In the genomic region with DNA sequence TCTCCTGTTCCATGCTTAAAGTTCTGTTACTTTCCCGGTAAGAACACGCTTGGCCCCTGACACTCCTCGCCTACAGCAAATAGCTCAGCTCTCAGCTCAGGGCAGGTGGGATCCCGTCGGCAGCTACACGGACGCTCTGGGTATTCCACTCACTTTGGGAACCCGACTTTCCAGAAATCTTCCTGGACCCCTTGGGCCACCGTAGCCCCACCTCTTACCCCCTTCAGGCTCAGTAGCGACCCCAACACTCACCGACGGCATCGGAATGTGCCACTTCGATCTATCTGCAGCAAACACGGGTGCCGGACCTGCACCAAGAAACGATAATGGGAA, we compare ENCODE assay signal across 8 mouse cellular contexts. TPM values are rescaled to one million over a fixed set of nuclear protein-coding genes. Genes with fewer than 3 reads are reported as not detected.
DNase-seq lines count a peak whose midpoint lies in the region; ATAC-seq and TF ChIP-seq lines count a peak whose summit lies in the region.

Ganc (plus strand) TSS at position 244 of the 333 bp plus-strand sequence.

- in situ Hi-C loops in ES-E14 (cut with MboI; ENCODE audit: low sequenced_read_pairs in 2 of 2, unreplicated experiment in 2 of 2): no loop called here

- peak within 1 kb of the TSS; percentile 89 for H3K4me2 ChIP-seq in liver, embryonic 13.5 days
- H3K4me2 ChIP-seq in stomach, postnatal 0 days (replicated peaks; ENCODE audit: low read depth): peak within 1 kb of the TSS; percentile 60

- H3K9me3 ChIP-seq in ES-E14 (ENCODE audit: control insufficient read depth, insufficient read depth, low read depth, low read length): no peaks in the 10 kb centered on the region
- peaks cover 14% of the 10 kb centered on the region; the same call in 1 of the 2 replicates for H3K9me3 ChIP-seq in forebrain, embryonic 10.5 days
- H3K9me3 ChIP-seq in liver, embryonic 13.5 days (replicated peaks): no peaks in the 10 kb centered on the region
- no peaks in the 10 kb centered on the region for H3K9me3 ChIP-seq in stomach, postnatal 0 days (ENCODE audit: control insufficient read depth, low read length)

- peaks cover 2% of the 10 kb centered on the region; the same call in 1 of the 2 replicates for H3K36me3 ChIP-seq in kidney, adult 2 months (ENCODE audit: control insufficient read depth, insufficient read depth, low read length)
- no peaks in the 10 kb centered on the region for H3K36me3 ChIP-seq in ES-E14 (ENCODE audit: control insufficient read depth, insufficient read depth, low read length, poor library complexity, severe bottlenecking)
- peaks cover 21% of the 10 kb centered on the region for H3K36me3 ChIP-seq in forebrain, embryonic 10.5 days (replicated peaks)
- peaks cover 3% of the 10 kb centered on the region for H3K36me3 ChIP-seq in liver, embryonic 13.5 days
- H3K36me3 ChIP-seq in stomach, postnatal 0 days (ENCODE audit: control insufficient read depth, insufficient read depth, low read length): no peaks in the 10 kb centered on the region

- under 1% methylated on average over 17 of the region's 17 CpGs for WGBS in kidney, adult 2 months
- WGBS in forebrain, embryonic 10.5 days: under 1% methylated on average over 17 of the region's 17 CpGs
- under 1% methylated on average over 17 of the region's 17 CpGs for WGBS in liver, embryonic 13.5 days (ENCODE audit: insufficient replicate concordance)
- WGBS in stomach, postnatal 0 days: under 1% methylated on average over 17 of the region's 17 CpGs

- peak within 1 kb of the TSS; percentile 98 for H3K27ac ChIP-seq in kidney, adult 2 months (ENCODE audit: insufficient read depth, low read depth, low read length)
- H3K27ac ChIP-seq in ES-E14 (ENCODE audit: insufficient read depth, low read depth, low read length, poor library complexity, severe bottlenecking): peak within 1 kb of the TSS; percentile 83
- peak within 1 kb of the TSS; percentile 94 for H3K27ac ChIP-seq in forebrain, embryonic 10.5 days
- peak within 1 kb of the TSS; percentile 97 for H3K27ac ChIP-seq in liver, embryonic 13.5 days
- peak within 1 kb of the TSS; percentile 95 for H3K27ac ChIP-seq in stomach, postnatal 0 days (replicated peaks)

- no peaks in the 10 kb centered on the region for H3K27me3 ChIP-seq in kidney, adult 2 months (replicated peaks; ENCODE audit: control insufficient read depth, insufficient read depth, low read length)
- H3K27me3 ChIP-seq in forebrain, embryonic 10.5 days (ENCODE audit: poor library complexity, severe bottlenecking): no peaks in the 10 kb centered on the region
- no peaks in the 10 kb centered on the region for H3K27me3 ChIP-seq in liver, embryonic 13.5 days
- H3K27me3 ChIP-seq in stomach, postnatal 0 days (ENCODE audit: control insufficient read depth, insufficient read depth, low read length): no peaks in the 10 kb centered on the region

- TF ChIP-seq CTCF in kidney, adult 2 months (conservative IDR thresholded peaks at IDR 0.05; ENCODE audit: insufficient read depth, insufficient read length, low read depth, low read length): no peak
- TF ChIP-seq CTCF in stomach, postnatal 0 days (IDR thresholded peaks at IDR 0.05; ENCODE audit: low read depth): no peak; the same call in 1 of the 2 replicates

- H3K4me3 ChIP-seq in kidney, adult 2 months (ENCODE audit: insufficient read depth, low read depth, low read length): peak within 1 kb of the TSS; percentile 84
- H3K4me3 ChIP-seq in ES-E14 (ENCODE audit: insufficient read depth in 1 of 2, low read depth in 1 of 2, low read length in 2 of 2, poor library complexity in 1 of 2, severe bottlenecking in 1 of 2): peak within 1 kb of the TSS; percentile 96 to 100
- H3K4me3 ChIP-seq in forebrain, embryonic 10.5 days: peak within 1 kb of the TSS; percentile 83
- peak within 1 kb of the TSS; percentile 92 for H3K4me3 ChIP-seq in liver, embryonic 13.5 days (replicated peaks)
- peak within 1 kb of the TSS; percentile 80 for H3K4me3 ChIP-seq in stomach, postnatal 0 days (ENCODE audit: low read depth, low read length)

- H3K9ac ChIP-seq in ES-E14 (ENCODE audit: insufficient read depth, low read depth, low read length, poor library complexity, severe bottlenecking): peak within 1 kb of the TSS; percentile 97
- peak within 1 kb of the TSS; percentile 85 for H3K9ac ChIP-seq in liver, embryonic 13.5 days
- H3K9ac ChIP-seq in stomach, postnatal 0 days (ENCODE audit: low read length): peak within 1 kb of the TSS; percentile 79

- peak; percentile 50 for ATAC-seq in liver, embryonic 13.5 days (ENCODE audit: low read depth)
- peak; percentile 78 for ATAC-seq in stomach, postnatal 0 days (ENCODE audit: low FRiP score, low TSS enrichment)

- no peak for TF ChIP-seq EP300 in stomach, postnatal 0 days (optimal IDR thresholded peaks at IDR 0.05)

- H3K4me1 ChIP-seq in kidney, adult 2 months (ENCODE audit: control insufficient read depth, insufficient read depth, low read length): peaks cover 10% of the 10 kb centered on the region
- H3K4me1 ChIP-seq in ES-E14 (ENCODE audit: control insufficient read depth in 2 of 2, insufficient read depth in 2 of 2, low read length in 2 of 2, poor library complexity in 1 of 2): peaks cover 0 to 2% of the 10 kb centered on the region in 2 experiments; a peak in 1 of 4 replicates
- H3K4me1 ChIP-seq in forebrain, embryonic 10.5 days: peaks cover 29% of the 10 kb centered on the region
- peaks cover 30% of the 10 kb centered on the region for H3K4me1 ChIP-seq in liver, embryonic 13.5 days (replicated peaks)
- H3K4me1 ChIP-seq in stomach, postnatal 0 days (replicated peaks; ENCODE audit: control insufficient read depth, insufficient read depth): no peaks in the 10 kb centered on the region; the same call in 1 of the 2 replicates

- TF ChIP-seq POLR2A in kidney, adult 2 months (IDR thresholded peaks at IDR 0.05; ENCODE audit: low read depth, low read length): no peak

- DNase-seq in kidney, adult 2 months: no peak
- no peak for DNase-seq in kidney, postnatal 36 days
- DNase-seq in ES-E14 (ENCODE audit: low read depth, low spot score): no peak
- no peak for DNase-seq in forebrain, embryonic 10.5 days (ENCODE audit: extremely low spot score, low spot score)
- DNase-seq in heart, postnatal 4 days: no peak
- DNase-seq in liver, embryonic 13.5 days: no peak
- DNase-seq in stomach, postnatal 0 days (ENCODE audit: low spot score): no peak
- DNase-seq in kidney, adult 9 months: no peak

TF ChIP-seq in ES-E14, 5 proteins besides CTCF, POLR2A, EP300 and RAD21:
- no peak; the same call in 1 of the 2 replicates for TF ChIP-seq HCFC1 (IDR thresholded peaks at IDR 0.05; ENCODE audit: borderline replicate concordance, insufficient read depth, low read length)
- TF ChIP-seq ZC3H11A (IDR thresholded peaks at IDR 0.05; ENCODE audit: borderline replicate concordance, low read depth, low read length): no peak
- TF ChIP-seq CHD2 (IDR thresholded peaks at IDR 0.05; ENCODE audit: low read depth, low read length): no peak

RNA-seq across cellular contexts. Expression of gene Ganc, which starts in this region (rescaled TPM):
- 26.9 and 28.3 TPM in 2 replicates for polyA plus RNA-seq in kidney, adult 2 months (2012; rRNA removed)
- total RNA-seq in ES-E14 (2012; rRNA removed): 5.1 TPM in 2 replicates
- 6.6 and 7.5 TPM in 2 replicates for polyA plus RNA-seq in forebrain, embryonic 10.5 days (2016; fragmentation: Nextera tagmentation; extraction: Ambion mirVana)
- total RNA-seq in heart, postnatal 4 days (2021): 10 to 100 TPM; 16.9 to 17.5 TPM
- polyA plus RNA-seq in liver, embryonic 13.5 days (2015; fragmentation: Nextera tagmentation; extraction: Ambion mirVana): 4.9 and 5.5 TPM in 2 replicates
- polyA plus RNA-seq in stomach, postnatal 0 days (2015; fragmentation: Nextera tagmentation; extraction: Ambion mirVana): 6.8 and 7.8 TPM in 2 replicates
